Mouse (Mus musculus): ENCODE data around the gene Phka1.
"Not testable (repeated sequence)": the region's sequence is repeated elsewhere in the genome, so short reads cannot be mapped to it uniquely, and the experiment has no call there.

Gene Phka1

DNA sequence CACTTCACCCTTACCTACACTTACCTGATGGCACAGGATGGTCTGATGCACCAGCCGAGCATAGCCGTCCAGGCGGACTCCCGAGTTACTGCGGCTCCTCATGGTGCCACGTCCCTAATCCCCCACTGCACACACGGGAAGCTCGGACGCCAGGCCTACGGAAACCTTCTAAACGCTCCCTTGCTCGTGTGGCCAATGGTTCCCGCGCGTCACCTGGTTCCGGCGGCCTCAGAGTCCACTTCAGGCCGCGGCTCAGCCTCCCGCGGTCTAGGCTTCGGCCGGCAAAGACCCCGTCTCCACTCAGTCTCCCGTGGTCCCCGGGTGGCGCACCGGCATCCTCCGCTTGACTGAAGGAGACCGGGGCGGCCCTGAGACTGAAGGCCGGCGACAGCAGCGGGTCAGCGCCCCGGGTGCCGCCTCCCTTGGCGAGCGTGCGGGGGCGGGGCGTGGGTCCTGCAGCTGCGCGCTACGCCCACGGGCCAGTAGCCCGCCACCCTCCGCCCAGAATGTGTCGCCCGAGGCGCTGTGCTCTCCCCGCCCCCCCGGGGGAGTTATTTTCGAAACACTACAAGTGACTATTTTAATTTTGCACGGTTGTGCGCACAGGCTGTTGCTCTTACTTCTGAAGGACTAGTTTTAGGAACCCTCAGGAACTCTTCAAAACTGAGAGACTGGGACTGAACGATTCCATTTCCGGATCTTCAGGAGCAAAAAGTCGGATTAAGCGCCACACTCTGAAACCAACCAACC, at the start of gene Phka1:
TSS of gene Phka1 (minus strand) at position 424 of the 750 bp plus-strand sequence.
- DNase-seq: peak; percentile 77 to 80

DNA sequence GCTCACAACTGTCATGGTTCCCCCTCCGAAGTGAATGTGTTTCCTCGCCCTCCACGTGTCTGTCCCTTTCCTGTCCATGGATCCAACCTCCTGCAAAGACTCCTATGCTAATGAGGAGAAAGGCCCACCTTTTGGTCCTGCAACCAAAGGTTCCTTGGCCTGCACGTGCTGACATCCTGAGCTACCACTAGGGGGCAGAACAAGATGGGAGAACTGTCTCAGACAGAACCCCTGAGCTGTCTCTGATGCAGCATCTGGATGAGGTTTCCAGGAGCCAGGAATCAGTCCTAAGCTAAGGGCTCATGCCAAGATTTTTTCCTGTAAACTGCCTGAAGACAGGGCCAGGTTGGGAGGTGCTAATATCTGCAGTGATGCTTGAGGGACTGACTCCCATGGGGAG, 45.2 kb upstream of the Phka1 start:
- DNase-seq: peak; percentile 5 to 12

DNA sequence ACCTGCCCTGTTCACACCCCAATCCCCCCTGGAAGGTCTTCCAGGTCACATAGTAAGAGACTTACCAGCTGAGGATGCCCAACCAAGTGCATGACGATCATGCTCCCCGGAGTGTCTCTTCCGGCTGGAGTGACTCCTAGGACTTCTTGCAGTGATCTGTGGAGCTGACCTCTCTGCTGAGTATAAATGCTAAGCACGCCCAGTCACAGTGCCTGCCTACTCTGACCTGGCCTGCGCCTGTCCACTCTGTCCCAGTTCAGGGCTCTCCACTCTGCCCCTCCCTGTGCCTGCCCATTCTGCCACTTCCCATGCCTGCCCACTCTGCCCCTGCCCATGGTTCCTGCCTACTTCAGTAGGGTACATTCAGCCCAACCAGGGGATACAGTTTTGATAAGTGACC, 42.8 kb upstream of the Phka1 start, which contains the start of gene Gm3880:
TSS of gene Gm3880 (minus strand) at position 101 of the 400 bp plus-strand sequence.
- not testable (repeated sequence) for DNase-seq

DNA sequence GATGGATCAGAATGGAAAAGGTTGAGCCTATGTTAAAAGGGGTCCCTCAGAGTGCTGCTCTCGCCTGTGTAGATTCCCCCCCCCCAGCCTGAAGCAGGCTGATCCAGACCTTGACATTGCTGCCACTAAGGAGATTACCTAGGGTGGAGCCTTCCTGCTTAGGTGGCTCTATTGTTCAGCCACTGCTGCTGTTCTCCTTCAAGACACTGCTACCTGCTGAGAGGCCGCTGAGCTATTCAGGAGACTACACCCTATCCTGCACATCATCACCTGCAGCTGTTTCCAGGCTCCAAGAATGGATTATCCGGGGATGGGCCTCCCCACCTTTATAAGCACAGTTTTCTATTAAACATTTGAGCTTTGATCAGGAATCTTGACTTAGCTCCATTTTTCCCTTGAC, 40.7 kb upstream of the Phka1 start:
- not testable (repeated sequence) for DNase-seq

DNA sequence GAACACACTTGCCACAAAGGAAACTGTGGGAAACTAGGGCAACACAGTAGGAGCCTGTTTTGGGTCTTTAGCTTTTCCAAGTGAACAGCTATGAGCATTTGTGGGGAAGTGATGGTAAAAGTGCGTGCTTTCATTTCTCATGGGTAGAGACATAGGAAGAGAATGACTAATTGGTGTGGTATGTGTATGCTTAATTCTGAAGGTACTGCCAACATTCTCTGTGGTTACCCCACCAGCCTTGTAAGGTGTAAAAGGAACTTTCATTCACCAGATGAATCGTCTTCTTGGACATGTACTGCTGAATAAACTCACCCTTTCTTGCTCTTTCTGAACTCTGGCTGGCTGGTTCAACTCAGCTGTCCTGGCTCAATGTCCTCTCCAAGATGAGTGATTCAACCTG, 22.6 kb upstream of the Phka1 start:
- DNase-seq: no peak

DNA sequence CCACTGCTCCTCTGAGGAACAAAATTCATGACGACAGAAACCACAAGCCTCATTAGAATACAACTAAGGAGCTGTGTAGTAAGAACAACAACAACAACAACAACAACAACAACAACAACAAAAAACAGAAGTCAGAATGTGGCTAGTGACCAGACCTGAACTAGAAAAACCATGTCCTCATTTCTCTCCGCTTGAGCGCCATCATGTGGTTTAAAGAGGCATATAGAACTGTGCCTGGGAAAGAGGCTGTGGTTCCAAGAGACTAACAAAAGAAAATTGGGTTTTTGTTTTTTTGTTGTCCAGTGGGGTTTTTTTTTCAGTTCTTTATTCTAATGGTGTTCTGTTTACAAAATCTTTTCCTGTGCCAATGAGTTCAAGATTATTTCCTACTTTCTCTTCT, 16.7 kb upstream of the Phka1 start:
- DNase-seq: peak; percentile 4 to 31

DNA sequence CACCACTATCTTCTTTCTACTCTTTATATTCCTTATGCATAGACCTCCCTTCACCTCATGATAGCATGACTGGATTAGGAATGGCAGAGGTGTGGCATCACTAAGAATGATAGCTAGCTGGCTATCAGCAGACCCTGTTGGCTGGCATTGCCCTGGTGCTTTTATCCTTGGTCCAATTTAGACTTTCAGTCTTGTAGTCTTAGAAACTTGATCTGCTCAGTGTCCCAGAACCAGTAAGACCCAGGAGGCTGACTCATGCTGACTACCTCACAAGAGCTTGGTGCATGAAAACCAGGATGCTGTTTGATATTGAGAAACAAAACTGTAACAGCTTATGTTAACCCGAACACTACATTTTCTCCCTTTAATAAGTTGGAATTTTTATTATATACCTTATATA, 1.6 kb upstream of the Phka1 start:
- no peak for DNase-seq

DNA sequence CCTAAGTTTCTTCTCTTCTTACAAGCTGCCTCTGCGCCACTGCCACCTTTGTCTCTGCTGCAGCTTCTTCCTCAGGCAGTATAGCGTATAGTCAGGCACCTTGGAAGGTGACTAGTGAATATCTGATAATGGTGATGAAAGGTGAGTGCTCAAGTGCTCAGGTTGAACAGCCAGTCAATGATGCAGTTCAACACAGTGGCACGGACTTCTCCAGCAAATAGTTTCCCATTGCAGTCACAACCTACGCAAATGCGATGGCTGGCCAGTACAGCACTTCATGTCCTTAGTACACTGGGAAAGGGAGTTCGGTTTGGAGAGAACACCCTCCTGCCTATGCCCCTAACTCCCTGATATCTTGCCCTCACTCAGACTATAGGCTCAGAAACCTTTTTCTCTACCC, 1.1 kb upstream of the Phka1 start:
- DNase-seq: no peak

DNA sequence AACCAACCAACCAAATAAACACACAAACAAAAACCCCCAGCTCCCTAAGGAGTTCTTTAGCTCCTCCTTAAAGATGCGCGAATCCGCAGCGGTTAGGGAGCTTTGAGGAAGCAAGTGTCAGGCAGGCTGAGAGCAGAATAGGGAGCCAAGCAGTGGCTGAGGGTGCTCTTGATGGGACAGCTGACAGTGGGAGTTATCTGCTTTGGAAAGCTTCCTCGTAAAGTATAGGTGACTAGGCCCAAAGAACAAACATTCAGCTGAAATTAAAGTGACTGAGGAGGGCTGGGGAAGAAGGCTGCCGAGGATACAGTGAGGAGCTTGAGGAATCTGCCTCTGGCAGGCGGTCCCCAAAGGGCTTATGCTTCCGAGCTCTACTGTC, 516 bp upstream of the Phka1 start:
- DNase-seq: no peak

DNA sequence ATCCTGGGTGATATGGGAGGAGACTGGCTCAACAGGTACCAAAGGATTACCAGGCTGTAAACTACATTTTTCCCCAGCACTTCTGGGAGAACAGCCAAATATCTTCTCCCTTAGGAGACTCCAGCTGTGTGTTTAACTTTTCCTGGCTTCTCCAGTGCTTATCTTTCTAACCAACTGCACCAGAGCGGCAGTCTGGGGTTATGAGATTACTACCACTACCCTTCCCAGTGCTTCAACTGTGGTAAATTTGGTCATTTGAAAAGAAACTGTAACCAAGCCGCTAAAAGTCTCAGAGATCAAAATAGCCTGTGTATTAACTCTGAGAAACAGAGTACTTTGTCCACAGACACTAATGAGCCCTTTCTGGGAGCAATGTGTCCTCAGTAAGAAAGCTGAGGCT, 42.8 kb downstream of the Phka1 start:
- no peak for DNase-seq

DNA sequence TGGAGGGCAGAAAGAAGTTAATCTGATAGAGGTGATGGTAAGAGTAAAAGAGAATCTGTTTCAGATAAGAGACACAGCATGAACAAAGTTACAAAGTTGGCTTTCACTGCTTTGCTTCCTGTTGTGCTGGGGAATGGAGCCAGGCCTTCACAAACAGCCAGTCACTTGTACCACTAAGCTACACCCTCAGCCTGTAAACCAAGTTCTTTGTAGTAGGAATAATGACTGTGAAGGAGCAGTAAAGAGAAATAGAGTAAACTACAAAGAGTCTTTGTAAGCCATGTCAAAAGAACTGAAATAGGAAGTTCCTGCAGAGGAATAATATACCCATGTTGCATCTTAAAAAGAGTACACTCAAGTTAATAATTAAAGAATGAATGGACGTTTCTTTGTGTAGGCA, 55.5 kb downstream of the Phka1 start:
- DNase-seq: no peak

DNA sequence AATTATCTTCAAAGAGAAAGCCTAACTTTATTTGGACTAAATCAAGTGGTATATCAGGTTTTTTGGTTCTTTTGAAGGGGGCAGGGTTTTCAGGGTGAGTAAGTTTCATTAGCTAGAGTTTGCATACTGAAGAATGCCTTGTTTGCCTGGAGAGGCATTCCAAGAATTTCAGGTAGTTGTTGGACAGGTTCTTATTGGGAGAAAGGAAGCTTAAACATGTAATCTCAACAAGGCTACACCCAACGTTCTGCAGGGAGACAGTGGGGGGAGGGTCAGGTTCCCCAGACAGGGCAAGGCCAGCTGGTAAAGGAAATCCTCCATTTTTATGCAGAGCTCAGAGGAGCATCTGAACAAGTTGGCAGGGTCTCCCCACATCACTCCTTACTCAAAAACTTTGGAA, 72.9 kb downstream of the Phka1 start:
- peak; percentile 7 to 23 for DNase-seq

DNA sequence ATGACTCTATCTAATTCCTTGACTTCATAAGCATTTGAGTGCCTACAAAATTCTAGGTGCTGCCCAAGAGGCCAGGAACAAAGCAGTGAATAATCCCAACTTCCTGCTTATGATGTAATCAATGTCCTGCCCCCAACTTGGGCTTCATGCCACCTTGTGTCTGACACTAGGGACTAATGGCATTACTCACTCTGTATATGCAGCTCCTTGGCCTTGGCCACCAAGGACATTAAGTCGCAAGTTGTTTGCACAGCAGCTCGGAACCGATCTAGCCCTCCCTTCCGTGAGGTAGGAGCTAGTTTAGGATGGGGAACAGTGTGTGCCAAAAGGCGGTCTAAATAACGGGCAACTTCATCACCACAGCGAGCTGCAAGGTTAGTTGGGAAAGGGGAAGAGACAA, 87.1 kb downstream of the Phka1 start:
- no peak for DNase-seq

DNA sequence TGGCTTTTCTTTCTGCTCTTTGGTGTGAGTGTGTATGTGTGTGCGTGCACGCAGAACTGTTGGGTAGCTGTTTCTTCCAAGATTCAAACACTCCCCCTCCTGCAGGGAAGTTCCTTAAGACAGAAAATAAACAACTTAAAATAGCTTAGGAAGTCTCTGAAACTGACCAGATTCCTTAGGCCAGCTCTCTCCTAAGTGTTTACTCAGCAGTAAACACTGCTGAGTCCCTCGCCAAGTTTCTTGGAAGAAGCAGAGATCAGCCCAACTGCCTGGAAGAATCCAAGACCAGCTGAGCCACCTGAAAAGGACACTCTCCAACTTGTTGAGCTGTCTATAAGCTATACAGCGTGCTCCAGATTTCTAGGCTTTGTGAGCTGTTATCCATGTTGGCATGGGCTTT, 134.8 kb downstream of the Phka1 start:
- DNase-seq: peak in 1 of 2 experiments; percentile 2

DNA sequence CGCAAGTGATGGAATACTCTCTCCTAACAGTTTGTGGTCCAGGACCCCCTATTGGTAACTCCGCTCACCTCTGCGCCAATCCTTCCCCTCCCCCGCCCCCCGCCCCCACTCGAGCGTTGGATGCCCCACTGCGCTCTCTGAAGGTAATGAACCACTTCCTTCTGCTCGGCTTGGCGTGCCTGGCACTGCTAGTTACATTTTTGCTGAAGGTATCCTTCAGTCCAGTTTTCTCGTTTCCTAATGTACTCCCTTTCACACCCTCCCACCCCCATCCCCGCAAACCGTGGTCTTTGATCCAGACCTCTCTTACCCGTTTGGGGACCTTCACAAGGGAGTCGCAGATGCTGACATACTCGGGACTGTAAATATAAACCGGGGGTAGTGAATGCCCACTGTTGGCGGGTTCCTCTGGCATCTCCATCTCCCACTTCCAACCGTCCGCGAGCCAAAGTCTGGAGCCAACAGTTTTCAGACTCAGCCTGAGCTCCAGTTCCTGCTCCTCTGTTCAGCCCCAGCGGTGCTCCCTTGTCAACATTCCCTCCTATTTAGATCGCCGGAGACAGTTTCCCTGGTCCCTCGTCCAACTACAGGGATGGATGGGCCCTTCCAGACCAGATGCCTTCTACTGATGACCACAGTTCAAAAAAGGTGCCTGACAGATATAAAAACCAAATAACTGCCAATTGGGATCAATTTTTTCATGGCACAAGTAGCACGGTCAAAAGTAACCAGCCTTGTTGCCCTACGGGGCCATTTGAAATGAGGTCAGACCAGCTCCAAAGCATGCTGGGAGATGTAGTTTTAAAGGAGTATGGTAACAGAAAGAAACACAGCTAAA, 139.2 kb downstream of the Phka1 start, which contains the start of gene Hdac8:
TSS of gene Hdac8 (minus strand) at position 716 of the 838 bp plus-strand sequence.
- DNase-seq: peak; percentile 34 to 37

DNA sequence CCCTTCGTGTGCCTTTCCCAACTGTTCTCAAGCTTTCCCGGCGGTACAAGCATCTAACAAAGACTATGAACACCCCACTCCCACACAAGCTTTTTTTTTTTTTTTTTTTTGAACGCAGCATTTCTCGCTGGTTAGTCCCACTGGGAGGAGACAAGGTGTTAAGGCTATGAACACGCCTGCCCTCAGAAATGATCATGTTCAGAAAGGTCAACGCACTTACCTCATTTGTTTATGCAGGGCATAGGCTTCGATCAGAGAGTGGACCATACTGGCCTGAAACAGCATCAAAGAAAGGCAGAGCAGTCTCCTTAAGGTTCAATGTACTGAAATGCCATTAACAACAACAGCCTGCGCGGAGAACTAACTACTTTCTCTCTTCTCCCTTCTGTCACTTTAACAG, 139.9 kb downstream of the Phka1 start:
- DNase-seq: no peak

DNA sequence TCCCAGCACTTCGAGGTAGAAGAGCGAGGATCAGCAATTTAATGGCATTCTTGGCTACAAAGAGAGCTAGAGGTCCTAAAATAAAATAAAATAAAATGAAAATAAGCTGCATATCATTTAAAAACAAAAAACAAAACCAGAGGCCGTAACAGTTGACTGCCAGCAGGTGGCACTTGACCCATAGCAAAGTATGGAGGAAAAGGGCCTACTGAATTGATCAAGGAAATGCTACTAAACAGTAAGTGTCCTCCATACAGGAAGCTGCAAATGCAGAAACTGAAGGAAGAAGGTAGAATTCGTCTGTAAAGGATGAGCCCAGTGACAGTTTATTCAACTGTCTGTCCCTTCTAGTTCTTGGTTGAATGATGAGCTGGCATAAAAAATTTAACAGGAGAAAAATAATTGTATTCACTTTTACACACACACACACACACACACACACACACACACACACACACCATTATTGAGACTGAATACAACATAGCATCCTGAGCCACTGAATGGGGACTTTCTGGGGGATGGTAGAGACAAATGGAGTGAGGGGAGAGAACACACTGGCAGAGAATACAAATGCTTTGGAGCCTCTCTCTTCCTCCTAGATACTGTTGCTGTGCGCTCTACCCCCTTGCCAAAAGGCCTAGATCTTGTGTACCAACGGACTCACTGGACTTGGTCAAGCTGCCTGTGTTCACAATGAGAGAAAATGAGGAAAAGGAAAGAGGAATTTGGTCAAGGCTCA, 149.9 kb downstream of the Phka1 start:
- no peak for DNase-seq

DNA sequence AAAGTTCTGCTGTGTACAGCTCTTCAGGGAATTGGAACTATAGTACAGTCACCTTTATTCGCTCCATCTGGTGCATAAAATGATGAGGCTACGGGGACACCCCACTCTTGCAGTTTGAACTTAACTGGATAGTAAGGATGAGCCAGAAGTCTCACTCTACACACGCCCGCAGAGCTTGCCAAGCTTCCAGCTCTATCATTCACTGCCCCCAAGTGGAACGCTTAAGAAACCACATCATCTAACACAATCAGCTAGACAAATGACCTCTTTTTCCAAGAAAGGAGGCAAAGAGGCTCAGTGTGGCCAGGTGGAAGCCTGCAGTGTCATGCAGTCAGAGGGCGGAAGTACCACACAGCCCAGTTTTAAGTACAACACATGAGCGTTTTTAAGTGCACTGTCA, 158.5 kb downstream of the Phka1 start:
- no peak for DNase-seq

DNA sequence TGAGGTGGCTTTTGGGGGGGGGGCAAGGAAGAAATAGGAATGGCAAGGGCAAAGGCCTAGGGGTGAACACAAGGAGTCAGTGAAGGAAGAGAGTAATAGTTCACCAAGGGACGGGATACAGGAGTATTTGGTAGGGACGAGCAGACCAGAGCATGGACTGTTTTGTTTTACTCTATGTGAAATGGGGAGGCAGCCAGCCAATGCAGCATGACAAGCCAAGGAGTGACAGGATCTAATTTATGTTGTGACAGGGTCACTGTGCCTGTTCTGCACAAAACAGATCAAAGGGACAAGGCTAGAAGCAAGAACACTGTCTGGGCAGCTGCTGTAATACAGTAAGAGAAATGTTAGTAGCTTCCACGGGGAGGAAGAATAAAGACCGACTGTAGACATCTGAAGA, 164.4 kb downstream of the Phka1 start:
- no peak for DNase-seq

DNA sequence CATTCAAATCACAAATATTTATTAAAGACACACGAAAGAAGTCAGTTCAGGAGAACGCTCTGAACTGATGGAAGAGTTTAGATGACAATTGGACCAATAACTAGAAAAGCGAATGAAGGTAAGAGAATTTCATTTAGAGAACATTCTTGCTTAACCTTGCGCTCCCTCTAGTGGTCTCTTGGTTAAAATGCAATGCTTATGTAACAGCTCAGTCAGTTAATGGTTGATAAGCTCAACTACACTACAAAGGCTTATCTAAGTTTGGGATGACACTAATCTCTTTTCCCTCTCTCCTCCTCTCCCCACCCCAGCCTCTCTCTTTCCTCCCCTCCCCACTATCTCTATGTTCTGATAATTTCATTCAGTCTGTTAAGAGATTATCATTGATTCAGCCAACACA, 165.1 kb downstream of the Phka1 start:
- DNase-seq: peak; percentile 29 to 37

DNA sequence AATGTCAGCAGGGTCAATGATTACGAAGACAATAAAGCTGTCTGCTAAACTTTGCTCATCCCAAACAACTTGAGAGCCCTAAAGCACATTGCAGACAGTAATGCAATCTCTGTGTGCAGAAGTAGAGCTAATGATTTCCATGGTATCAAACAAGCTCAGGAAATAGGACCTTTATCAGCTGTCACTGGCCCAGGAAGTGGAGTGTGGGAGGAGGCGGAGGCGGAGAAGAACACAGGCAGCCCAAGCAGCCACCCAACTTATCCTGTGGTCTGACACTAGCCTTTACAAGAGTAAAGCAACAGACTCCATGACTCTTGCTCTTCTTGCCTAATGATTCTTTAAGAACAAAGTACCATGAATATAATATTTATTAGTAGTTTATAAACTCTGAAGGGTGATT, 165.6 kb downstream of the Phka1 start:
- DNase-seq: no peak

DNA sequence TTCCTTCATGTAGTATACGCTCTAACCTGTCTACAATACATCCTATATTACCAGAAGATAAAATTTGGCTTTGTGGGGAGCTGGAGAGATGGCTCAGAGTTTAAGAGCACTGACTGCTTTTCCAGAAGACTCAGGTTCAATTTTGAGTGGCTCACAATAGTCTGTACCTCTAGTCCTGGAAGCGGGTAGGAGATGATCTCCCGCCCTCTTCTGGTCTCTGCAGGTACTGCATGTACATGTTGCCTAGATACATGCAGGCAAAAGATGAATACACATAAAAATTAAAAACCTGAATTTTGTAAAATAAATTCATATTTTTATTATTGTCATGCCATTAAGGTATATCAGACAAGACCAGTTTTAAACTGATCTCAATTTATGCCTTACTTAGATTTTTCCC, 167.3 kb downstream of the Phka1 start:
- peak; percentile 24 to 68 for DNase-seq

DNA sequence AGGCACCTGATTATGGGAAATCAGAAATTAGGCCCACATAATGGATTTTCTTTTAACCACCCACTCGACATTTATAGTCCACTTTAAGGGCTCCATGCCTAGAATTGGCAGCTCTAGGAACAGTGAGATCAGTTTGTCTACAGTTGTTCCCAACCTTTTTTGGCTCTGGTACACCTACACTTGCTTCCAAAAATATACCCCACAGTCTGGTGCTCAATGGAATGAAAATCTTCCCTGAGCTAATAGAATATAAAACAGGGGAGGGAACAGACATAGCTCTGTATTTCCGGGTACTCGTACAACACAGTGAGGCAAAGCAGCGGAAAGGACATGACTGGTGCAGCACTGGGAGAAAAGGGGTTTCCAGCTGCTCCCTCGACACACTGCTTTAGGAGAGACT, 168.5 kb downstream of the Phka1 start:
- no peak for DNase-seq
